Mouse (Mus musculus) frontal cortex, postnatal 10 days (tissue): Measurements from ENCODE around the gene Arhgap24.

Source experiments
- DNase-seq, 2 experiments: peaks; one replicate each; pipeline ENCODE4 v3.0.0; 2022; ENCODE audit warnings: low spot score in 2 of 2, mixed read lengths in 1 of 2

Arhgap24 gene

GRCm38 (mm10) chr5:102481215-102482211 lies at the start of gene Arhgap24:
Arhgap24 (plus strand) TSS chr5:102481391.
- DNase-seq: peak; percentile 9 to 29

- DNase-seq: no peak
These were observed 47.0 kb upstream of the Arhgap24 start for GRCm38 (mm10) chr5:102434182-102434581.

GRCm38 (mm10) chr5:102436581-102436980 lies 44.6 kb upstream of the Arhgap24 start:
- DNase-seq: no peak

- DNase-seq: no peak
These were observed 41.9 kb upstream of the Arhgap24 start for GRCm38 (mm10) chr5:102439119-102439877.

- DNase-seq: no peak
These were observed 33.8 kb upstream of the Arhgap24 start for GRCm38 (mm10) chr5:102447436-102447835.

- DNase-seq: no peak
These were observed 30.3 kb upstream of the Arhgap24 start for GRCm38 (mm10) chr5:102450897-102451296.

- DNase-seq: no peak
These were observed 29.0 kb upstream of the Arhgap24 start for GRCm38 (mm10) chr5:102452079-102452797.

- DNase-seq: no peak
These were observed 27.9 kb upstream of the Arhgap24 start for GRCm38 (mm10) chr5:102453324-102453723.

GRCm38 (mm10) chr5:102455247-102455646 lies 25.9 kb upstream of the Arhgap24 start:
- DNase-seq: no peak

GRCm38 (mm10) chr5:102460452-102461197 lies 20.6 kb upstream of the Arhgap24 start:
- DNase-seq: no peak

GRCm38 (mm10) chr5:102462948-102463347 lies 18.2 kb upstream of the Arhgap24 start:
- no peak for DNase-seq

- DNase-seq: no peak
These were observed 15.8 kb upstream of the Arhgap24 start for GRCm38 (mm10) chr5:102465372-102465771.

- DNase-seq: no peak
These were observed 12.9 kb upstream of the Arhgap24 start for GRCm38 (mm10) chr5:102468292-102468691.

- no peak for DNase-seq
These were observed 10.9 kb upstream of the Arhgap24 start for GRCm38 (mm10) chr5:102470284-102470683.

- DNase-seq: no peak
These were observed 3.1 kb upstream of the Arhgap24 start for GRCm38 (mm10) chr5:102478076-102478475.

GRCm38 (mm10) chr5:102483285-102483975 lies 2.2 kb downstream of the Arhgap24 start:
- DNase-seq: no peak

GRCm38 (mm10) chr5:102491554-102491953 lies 10.4 kb downstream of the Arhgap24 start:
- DNase-seq: no peak

GRCm38 (mm10) chr5:102492152-102492551 lies 11.0 kb downstream of the Arhgap24 start:
- DNase-seq: no peak

- DNase-seq: no peak
These were observed 13.6 kb downstream of the Arhgap24 start for GRCm38 (mm10) chr5:102494827-102495226.

- DNase-seq: no peak
These were observed 16.0 kb downstream of the Arhgap24 start for GRCm38 (mm10) chr5:102497205-102497604.
